Mouse (Mus musculus) ES-CJ7 (cell line): Measurements from ENCODE around the gene Rpl7a.

Source experiments
- DNase-seq: peaks from one replicate; pipeline ENCODE4 v3.0.0; 2011; ENCODE audit warnings: low read depth, low spot score

The Rpl7a gene

DNA sequence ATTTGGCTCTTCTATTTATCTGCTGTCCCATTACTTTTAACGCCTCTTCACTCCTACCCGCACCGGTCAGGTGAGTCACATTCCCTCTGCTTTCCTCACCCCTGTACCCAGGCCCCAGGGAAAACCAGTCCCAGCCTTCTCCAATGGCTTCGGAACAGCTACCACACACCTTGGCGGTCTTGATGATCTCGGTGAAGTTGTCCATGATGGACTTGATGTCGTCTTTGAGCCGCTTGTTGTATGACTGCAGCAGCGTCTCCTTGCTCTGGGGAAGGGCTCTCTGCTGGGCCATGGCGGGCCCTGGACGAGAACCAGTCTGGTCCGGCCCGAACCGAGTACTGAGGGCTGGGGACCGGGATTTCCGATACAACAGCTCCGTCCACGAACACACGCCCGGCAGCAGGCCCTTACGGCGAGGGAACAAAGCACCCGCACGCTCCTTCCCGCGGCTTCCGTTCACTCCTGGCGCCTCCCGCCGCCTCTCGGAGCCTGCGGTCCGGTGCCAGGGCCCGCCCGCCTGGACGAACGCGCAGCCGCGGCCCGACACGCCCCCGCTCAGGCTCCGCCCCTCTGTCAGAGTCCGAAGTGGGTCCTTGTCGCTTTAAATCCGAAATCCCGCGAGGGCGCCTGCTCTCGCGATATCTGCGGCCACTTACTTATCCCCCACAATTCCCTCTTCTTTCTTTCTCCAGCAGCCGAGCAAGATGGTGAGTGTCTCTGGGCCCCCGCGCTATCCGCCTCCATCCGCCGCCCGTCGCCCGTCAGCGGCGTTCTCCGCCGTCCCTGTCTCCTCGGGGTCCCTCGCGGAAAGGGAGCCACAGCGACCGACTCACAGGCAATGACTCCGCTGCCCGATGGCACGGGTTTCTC lies at the start of gene Rpl7a, which contains the start of gene Med22:
TSS of gene Rpl7a (plus strand) at position 641 of the 870 bp plus-strand sequence.
TSS of gene Med22 (minus strand) at position 554 of the 870 bp plus-strand sequence.
- DNase-seq = peak; percentile 98

DNA sequence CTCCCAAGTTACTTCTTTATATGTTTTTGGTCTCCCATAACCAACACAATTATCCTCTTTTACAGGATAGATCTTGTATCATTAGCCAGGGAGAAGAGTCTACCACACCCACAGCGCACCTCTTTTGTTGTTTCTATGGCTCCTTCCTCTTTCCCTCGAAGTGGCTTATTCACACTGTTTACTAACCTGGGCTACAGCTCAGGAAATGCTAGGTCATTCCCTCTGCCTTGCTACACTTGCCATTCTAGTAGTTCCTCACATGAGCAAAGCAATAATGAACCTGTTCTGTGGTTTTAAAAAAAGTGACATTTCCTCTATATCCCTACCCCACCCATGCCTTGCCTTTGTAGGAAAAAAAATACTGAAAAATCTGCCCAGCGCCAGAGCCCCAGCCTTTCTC lies 47.7 kb upstream of the Rpl7a start:
- DNase-seq = no peak

DNA sequence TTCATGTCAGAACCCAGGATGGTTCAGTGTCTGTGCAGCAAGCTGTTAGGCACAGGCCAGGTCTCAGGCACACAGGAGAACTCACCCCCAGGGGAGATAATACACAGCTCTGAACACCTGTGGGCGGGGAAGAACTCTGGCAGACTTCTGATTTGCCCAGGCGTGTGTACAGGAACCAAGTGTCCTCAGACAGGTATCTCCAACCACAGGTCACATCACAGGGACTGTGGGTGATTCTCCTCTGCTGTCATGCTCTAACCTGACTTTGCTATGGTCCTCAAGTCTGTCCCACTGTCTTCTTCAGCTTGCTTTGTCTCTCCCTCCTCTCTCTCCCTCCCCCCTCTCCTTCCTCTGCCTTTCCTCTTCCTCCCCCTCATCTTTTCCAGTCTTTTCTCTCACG lies 45.7 kb upstream of the Rpl7a start, which contains the start of gene Abo:
TSS of gene Abo (minus strand) at position 101 of the 400 bp plus-strand sequence.
- no peak for DNase-seq

DNA sequence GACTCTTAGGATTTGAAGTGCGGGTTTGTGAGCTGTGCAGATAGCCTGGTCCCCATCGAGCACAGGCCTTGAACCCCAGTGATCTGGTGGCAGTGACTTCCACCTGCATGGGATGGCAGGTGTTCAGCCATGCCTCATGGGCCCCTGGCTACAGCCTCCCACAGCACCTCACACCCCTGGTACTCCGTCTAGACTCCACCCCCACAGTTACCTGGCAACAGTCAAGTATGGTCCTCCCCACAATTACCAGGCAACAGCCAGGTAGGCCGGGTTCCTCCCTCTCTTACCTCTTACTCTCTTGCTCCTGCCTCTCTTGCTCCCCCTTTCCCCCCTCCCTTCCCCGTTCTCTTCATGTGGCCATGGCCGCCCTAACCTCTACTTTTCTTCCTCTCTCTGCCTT lies 39.9 kb upstream of the Rpl7a start:
- peak; percentile 50 for DNase-seq

DNA sequence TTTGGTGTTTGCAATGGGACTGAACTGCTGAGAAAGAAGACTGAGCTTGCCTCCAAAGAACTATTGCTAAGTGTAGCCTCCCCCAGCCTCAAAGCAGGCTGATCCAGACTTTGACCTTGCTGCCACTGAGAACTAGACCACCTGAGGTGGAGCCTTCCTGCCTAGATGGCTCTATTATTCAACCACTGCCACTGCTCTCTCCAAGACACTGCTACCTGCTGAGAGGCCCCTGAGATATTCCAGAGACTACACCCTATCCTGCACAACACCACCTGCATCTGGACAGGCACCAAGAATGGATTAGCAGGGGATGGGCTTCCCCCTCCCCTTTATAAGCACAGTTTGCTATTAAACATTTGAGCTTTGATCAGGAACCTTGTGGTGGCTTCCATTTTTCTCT lies 32.0 kb upstream of the Rpl7a start:
- DNase-seq = peak; percentile 59

DNA sequence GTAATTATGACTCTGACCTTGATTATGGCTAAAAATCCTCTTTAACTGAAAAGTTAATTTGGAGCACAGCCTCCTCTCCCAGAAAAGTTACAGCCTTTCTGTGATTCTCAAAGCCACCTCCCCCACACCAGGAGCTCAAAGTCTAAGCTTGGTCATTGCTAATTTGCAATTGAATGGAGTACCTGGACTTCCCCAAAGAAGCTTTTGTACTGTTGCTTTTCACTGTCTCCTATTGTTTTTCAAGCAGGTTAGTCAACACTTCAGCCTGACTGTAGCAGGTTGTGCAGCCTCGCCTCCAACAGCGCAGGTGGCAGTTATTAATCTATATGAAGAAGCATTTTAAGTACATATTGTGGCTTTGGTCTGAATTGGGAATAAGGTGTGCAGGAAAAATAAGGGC lies 25.0 kb upstream of the Rpl7a start:
- peak; percentile 47 for DNase-seq

DNA sequence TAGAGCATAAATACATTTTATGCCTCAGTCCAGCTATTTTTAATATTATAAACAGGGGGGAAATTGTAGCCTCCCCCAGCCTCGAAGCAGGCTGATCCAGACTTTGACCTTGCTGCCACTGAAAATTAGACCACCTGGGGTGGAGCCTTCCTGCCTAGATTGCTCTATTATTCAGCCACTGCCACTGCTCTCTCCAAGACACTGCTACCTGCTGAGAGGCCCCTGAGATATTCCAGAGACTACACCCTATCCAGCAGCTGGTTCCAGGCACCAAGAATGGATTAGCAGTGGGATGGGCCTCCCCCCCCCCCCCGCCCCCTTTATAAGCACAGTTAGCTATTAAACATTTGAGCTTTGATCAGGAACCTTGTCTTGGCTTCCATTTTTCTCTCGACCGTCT lies 24.4 kb upstream of the Rpl7a start:
- peak; percentile 67 for DNase-seq

DNA sequence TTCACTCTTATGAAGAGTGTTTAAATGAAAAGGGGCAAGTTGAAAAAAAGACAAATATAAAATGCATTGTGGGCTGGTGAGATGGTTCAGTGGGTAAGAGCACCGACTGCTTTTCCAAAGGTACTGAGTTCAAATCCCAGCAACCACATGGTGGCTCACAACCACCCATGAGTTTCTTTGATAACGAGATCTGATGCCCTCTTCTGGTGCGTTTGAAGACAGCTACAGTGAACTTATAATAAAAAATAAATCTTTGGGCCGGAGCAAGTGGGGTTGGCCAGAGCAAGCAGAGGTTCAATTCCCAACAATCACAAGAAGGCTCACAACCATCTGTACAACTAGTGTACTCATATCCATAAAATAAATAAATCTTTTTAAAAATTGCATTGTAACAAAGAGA lies 14.7 kb upstream of the Rpl7a start:
- DNase-seq = no peak

DNA sequence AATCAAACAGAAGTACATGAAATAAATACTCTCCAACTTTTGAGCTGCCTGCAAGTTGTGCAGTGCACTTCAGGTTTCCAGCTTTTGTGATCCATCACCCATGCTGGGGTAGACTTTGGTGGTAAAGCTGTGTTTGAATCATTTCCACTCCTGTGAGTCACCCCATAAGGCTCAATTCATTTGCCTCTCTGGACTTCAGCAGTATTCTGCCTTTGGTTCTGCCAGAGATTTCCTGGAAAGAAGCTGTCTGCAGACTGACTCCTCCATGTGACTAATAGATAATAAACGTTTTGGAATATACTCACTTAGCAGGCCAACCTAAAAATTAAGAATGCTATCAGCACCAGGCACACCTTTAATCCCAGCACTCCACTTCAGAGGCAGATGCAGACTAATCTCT lies 9.8 kb upstream of the Rpl7a start:
- DNase-seq = no peak

DNA sequence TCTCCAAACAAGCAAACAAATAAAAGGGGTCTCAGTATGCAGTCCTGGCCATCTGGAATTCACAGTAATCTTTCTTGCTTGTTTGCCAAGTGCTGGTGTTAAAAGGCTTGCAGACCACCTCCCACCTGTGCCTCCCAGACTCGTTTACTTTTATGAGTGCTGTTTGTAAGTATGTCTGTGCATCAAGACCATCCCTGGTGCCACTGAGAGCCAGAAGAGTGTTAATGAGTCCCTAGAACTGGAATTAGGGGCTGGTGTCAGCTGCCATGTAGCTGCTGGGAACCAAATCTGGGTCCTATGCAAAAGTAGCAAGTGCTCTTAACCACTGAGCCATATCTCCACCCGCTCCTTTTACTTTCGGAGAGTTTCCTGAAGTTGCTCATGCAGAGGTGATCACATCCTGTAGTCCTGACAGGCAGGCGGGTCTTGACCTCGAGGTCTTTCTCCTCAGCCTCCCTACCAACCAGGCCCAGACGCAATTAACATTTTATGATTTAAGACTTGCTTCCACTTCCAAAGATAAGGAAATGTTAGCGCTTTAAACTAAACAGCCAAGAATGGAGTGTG lies 8.6 kb upstream of the Rpl7a start:
- DNase-seq = no peak

DNA sequence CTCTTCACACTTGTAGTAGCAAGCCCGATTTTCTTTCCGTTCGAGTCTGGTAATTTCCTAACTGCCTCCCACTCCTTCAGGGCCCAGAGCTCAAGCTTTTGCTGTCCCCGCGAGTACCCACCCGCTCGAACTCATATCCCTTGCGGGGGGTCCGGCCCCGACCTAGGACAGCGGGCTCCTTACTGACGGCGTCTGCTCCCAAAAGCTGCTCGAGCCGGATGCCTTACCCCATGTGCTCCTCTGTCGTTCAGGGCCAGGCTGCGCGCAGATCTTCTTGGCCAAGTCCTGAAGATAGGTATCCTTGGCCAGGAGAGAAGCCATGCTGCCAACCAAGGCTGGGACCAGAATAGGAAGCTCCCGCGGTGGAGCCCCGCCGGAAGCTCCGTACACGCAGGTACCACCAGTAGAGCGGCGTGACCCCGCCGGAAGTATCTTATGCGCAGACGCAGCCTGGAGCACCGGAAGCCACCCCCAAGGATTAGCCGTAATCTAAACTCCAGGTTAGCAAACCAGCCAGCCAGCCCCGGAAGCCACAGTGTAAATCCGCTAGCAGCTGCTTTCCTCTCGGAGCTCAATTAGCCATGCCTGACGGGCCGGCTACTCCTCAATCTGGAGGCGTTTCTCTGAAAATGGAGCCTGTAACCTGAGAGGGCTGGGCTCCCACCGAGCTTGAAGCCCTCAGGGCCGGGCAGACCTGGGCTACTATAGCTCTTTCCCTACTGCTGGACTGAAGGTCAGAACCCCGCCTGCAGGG lies 7.9 kb upstream of the Rpl7a start, which contains the start of gene Surf6:
TSS of gene Surf6 (minus strand) at position 413 of the 754 bp plus-strand sequence.
- peak; percentile 98 for DNase-seq

DNA sequence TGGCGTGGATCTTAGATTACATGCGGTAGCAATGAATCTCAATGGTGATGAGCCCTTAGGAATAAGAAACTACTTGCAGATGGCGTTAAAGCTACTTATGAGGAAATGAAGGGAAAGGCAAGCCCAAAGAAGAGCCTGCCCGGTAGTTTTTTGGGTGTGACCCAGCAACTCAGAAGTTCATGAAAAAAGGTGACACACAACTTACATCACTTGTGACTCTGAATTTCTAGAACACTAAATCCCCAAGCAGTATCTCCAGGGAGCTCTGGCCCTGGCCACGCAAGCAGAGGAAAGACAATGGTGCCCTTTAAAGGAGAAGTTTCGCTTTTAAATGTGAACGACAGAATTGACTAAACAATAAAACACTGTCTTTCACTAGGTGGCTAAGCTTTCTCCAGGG lies 7.3 kb upstream of the Rpl7a start:
- no peak for DNase-seq

DNA sequence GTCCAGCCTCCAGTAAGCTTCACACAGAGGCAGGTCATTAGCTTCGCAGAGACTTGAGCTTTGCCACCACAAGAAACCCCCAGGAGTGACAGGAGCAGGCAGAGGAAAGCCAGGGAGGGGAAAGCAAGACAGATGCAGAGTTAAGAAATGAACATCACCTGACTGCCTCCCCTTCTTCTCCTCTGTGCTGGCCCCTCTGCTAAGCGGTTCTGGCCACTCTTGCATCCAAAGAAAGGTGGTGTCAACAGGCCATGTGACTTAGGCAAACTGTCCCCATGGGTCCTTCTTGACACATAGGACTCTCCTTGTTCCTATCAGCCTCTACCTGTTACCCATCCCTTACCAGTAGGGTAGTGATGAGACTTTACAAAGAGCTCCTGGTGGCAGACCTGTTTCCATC lies 4.6 kb upstream of the Rpl7a start:
- DNase-seq = no peak

DNA sequence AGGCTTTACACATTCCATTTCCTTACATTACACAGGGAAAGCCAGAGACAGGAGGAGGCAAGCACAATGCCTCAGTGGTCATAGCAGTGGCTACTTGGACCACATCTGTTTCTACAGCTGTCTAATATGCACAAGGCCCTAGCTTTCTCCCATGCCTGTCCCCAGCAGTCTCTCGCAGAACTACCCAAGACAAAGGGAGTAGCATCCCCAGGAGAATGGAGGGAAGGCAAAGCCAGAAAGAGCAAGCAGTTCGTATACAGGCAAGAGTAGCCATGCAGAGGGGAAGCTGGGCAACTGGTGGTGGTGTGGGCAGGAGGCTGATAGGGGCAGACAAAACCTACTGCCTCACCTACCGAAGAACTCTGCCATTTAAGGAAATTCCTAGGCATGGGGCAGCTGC lies 4.1 kb upstream of the Rpl7a start:
- DNase-seq = no peak

DNA sequence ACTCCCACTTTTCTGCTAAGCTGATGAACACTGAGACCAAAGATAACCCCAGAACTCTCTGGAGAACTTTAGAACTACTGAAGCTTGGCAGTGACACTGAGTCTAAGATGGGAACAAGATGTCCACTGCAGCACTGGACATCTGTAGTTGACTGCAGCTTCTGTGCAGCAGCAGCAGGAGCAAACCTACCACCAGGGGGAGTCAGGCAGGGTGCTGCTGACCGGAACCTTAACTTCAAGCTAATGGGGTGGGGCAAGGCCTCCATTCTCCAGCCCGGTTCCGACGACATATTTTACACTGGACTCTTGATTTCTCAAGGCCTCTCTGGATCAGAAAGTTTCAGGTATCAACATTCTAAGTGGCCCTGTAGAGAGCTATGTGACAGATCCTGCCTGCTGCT lies 3.5 kb upstream of the Rpl7a start:
- DNase-seq = peak; percentile 55

DNA sequence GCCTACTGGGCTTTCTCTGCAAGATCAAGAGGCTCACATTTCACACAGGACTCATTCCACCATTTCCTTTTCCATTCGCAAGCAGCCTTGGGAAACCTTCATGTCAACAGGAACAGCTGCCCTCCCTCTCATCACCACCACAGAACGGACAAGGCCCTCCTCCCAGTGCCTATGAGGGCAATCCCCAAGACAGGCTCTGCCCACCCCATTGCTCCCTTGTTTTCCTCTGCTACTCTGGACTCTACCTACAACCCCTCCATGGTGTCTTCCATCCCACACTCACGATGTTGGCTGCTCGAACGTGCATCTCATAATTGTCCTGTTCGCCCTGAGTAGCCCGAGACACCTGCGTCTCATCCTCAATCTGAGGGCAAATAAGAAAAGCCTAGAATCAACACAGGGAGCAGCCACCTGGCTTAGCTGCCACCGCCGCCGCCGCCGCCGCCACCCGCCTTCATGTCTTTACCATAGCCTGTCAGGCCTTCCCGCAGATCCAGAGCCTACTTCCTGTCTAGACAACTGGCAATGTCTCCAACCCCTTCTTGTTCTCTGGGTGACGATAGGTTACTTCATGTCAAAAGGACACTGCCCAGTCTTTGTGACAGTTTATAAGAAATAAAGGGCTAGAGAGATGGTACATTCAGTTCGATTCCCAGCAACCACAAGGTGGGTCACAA lies 1.7 kb upstream of the Rpl7a start:
- DNase-seq = no peak

DNA sequence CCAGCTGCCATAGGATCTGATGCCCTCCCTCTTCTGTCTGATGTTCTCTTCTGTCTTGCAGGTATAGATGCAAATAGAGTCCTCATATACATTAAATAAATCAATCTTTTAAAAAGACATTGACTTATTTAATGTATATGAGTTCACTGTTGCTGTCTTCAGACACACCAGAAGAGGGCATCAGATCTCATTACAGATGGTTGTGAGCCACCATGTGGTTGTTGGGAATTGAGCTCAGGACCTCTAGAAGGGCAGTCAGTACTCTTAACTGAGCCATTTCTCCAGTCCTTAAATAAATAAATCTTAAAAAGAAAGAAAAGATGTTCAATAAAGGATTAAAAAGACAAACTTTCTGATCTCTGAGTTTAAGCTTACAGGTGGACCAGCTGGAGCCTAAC lies 1.2 kb upstream of the Rpl7a start:
- DNase-seq = no peak

DNA sequence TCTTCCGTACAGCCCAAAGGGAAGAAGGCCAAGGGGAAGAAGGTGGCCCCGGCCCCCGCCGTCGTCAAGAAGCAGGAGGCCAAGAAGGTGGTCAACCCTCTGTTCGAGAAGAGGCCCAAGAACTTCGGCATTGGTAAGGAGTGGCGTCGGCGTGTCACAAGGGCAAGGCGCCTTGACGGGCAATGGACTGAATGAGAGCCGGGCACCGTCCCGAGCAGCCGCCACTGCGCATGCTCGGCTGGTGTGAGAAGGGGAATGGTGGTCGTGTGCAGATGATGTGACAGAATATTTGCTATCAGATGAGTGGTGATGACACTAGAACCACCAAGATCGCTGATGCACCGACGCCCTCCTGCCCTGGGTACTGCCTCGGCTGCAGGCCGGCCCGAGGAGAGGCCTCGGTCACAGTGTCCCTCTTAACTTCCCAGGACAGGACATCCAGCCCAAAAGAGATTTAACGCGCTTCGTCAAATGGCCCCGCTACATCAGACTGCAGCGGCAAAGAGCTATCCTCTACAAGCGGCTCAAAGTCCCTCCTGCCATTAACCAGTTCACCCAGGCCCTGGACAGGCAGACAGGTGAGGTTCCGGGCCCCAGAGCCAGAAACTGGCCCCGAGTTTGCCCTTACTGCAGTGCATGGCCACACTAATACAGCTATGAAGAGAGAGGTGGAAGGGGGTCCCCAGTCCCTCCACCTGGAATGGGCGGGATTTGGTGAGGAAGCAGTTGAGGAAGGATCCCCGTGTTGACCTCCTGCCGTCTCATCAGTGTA lies 616 bp downstream of the Rpl7a start:
- peak; percentile 66 for DNase-seq

DNA sequence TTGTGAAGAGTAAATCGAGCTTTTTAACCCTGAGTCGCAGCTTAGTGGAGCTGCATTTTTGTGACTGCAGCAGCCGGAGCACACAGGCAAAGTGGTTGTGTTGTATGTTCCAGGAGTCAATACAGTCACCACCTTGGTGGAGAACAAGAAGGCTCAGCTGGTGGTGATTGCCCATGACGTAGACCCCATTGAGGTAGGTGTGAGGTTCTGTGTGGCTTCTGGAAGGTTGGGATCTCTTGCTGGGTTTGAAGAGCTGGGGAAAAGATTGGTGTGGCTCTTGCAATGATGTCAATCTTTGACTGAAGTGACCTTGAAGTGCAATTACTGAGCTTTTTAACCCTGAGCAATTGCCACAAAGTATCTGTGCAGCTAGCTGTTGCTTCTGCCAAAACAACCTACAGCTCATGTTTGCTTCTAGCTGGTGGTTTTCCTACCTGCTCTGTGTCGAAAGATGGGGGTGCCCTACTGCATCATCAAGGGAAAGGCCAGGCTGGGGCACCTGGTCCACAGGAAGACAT lies 1.7 kb downstream of the Rpl7a start:
- DNase-seq = no peak

DNA sequence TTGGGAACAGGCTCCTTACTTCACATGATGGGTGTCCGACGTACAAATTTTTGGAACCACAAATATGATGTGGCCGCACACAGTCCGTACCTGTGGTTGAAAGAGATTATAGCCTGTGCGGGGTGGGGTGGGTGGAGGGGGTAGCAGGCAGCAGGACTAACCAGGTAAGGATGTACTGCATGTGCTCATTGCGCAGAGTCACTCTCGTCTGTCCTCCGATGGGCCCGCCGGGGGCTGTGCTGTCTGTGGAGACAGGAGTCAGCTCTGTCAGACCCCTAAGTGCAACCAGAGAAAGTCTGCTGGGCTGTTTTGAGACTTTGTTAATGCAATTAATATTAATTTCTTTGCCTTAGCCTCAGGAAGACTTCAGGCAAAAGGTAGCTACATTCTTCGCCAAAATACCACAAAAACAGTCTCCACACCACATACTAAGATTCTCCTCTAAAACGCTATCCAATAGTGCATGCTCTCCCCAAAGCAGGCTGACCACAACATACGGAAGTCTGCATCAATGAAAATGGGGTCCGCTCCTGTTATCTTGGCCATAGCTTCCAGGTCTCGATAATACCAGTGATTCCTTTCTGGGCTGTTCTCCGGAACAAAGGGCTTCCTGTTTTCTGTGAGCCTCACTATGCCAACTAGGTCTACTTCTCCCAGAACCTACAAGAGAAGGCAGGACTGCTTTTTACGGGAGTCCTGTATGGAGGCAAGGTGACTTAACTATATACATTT lies 3.0 kb downstream of the Rpl7a start:
- no peak for DNase-seq
